Mouse (Mus musculus) liver, adult 2 months (tissue): ENCODE results near the gene Strn3. TPM values are rescaled to one million over a fixed set of nuclear protein-coding genes. Genes with fewer than 3 reads are reported as not detected.
A peak's percentile ranks its signal among the peaks of the same experiment; 100 is the strongest.

ENCODE experiments used
- DNase-seq: peaks from one replicate; pipeline ENCODE4 v3.0.0-alpha.2; 2011; ENCODE audit warnings: low read depth, low spot score; ENCODE audit errors: extremely low read depth
- H3K27ac ChIP-seq: fragments of 200-500 bp; replicated peaks from 2 replicates; pipeline ENCODE4 v1.5.1; 2012; ENCODE audit warnings: low read depth, mild to moderate bottlenecking, control low read depth, inconsistent platforms, low read length; ENCODE audit not compliant: insufficient read depth
- H3K27me3 ChIP-seq: fragments of 200-500 bp; 2 replicates; pipeline ENCODE4 v1.6.1; 2012; ENCODE audit warnings: mild to moderate bottlenecking, moderate library complexity, low read length, inconsistent platforms; ENCODE audit not compliant: control insufficient read depth, insufficient read depth
- H3K36me3 ChIP-seq: fragments of 200-500 bp; 2 replicates; pipeline ENCODE4 v1.6.1; 2012; ENCODE audit warnings: low read length, inconsistent platforms; ENCODE audit not compliant: control insufficient read depth, insufficient read depth
- H3K4me1 ChIP-seq: fragments of 200-500 bp; 2 replicates; pipeline ENCODE4 v1.6.1; 2011; ENCODE audit warnings: low read length; ENCODE audit not compliant: control insufficient read depth, insufficient read depth
- H3K4me3 ChIP-seq: fragments of 200-500 bp; 2 replicates; pipeline ENCODE4 v1.5.1; 2011; ENCODE audit warnings: low read depth, mild to moderate bottlenecking, control low read depth, low read length, moderate library complexity; ENCODE audit not compliant: insufficient read depth
- H3K79me2 ChIP-seq: fragments of 200-500 bp; 2 replicates; pipeline ENCODE4 v1.6.1; 2012; ENCODE audit warnings: inconsistent platforms, mild to moderate bottlenecking, low read length, moderate library complexity; ENCODE audit not compliant: control insufficient read depth, insufficient read depth
- H3K9ac ChIP-seq: fragments of 200-500 bp; 2 replicates; pipeline ENCODE4 v1.6.1; 2012; ENCODE audit warnings: low read depth, mild to moderate bottlenecking, control low read depth, inconsistent platforms, low read length
- CTCF ChIP-seq: fragments of 200-500 bp; IDR thresholded peaks from 2 replicates; pipeline ENCODE4 v1.5.1; 2011; ENCODE audit warnings: low read depth, low read length, control low read depth
- POLR2A ChIP-seq: fragments of 200-500 bp; IDR thresholded peaks from 2 replicates; pipeline ENCODE4 v1.6.1; 2011; ENCODE audit warnings: low read length, control low read depth; ENCODE audit not compliant: insufficient read depth; ENCODE audit errors: extremely low read depth
- WGBS: fragments of 180-500 bp; shearing (Covaris S2); methylation state at CpG from one replicate; pipeline ENCODE4 v1.1.7; 2018; 5-methylcytosine and 5-hydroxymethylcytosine counted together
- polyA plus RNA-seq: library from polyadenylated mRNA; depleted of rRNA; stranded (reverse); fragments of >200 nt; gene quantifications from 2 replicates; pipeline ENCODE4 v1.2.3, GENCODE M21; 2012; rRNA removed
- total RNA-seq: library from RNA; depleted of rRNA; stranded (reverse); fragments of >200 nt; gene quantifications from 2 replicates; pipeline ENCODE4 v1.2.3, GENCODE M21; 2014; rRNA removed

The Strn3 gene
- total RNA-seq (31.2 and 33.7 TPM in 2 replicates), polyA plus RNA-seq (6.8 and 7.3 TPM in 2 replicates)

- Histone ChIP-seq H3K9ac (peak within 1 kb of the TSS; percentile 99), H3K79me2 (peaks cover 14% of the 10 kb centered on the region; the same call in 1 of the 2 replicates), H3K36me3 (no peaks in the 10 kb centered on the region), H3K4me1 (peaks cover 16% of the 10 kb centered on the region), H3K27me3 (no peaks in the 10 kb centered on the region), H3K27ac (peak within 1 kb of the TSS; percentile 99), H3K4me3 (peak within 1 kb of the TSS; percentile 97)
- under 1% methylated on average over 50 of the region's 56 CpGs for WGBS
- peak; percentile 63 for TF ChIP-seq POLR2A
- no peak for TF ChIP-seq CTCF
- DNase-seq: peak; percentile 90
Observed at GRCm38 (mm10) chr12:51691845-51692632, at the start of gene Strn3. Gene Strn3, minus strand, starts transcription at chr12:51691897.

GRCm38 (mm10) chr12:51736807-51737206 lies 45.1 kb upstream of the Strn3 start:
- no peak for TF ChIP-seq CTCF
- TF ChIP-seq POLR2A: no peak
- H3K27me3 ChIP-seq: no peaks in the 10 kb centered on the region
- no peak overlapping the region for H3K9ac ChIP-seq
- no peak for DNase-seq
- no peak overlapping the region for H3K27ac ChIP-seq
- 0 out of 2 replicates have a peak, but pooled peaks cover 1% of the 10 kb centered on the region for H3K36me3 ChIP-seq
- no peaks in the 10 kb centered on the region for H3K79me2 ChIP-seq
- no peaks in the 10 kb centered on the region for H3K4me1 ChIP-seq
- H3K4me3 ChIP-seq: no peak overlapping the region
- WGBS: 35% methylated on average over 1 of the region's 1 CpGs

- no peak for DNase-seq
- H3K27me3 ChIP-seq: no peaks in the 10 kb centered on the region
- H3K27ac ChIP-seq: no peak overlapping the region
- 0 out of 2 replicates have a peak, but pooled peaks cover 1% of the 10 kb centered on the region for H3K36me3 ChIP-seq
- no peak overlapping the region for H3K9ac ChIP-seq
- 76% methylated on average over 3 of the region's 3 CpGs for WGBS
- no peaks in the 10 kb centered on the region for H3K4me1 ChIP-seq
- H3K4me3 ChIP-seq: no peak overlapping the region
- no peak for TF ChIP-seq CTCF
- no peak for TF ChIP-seq POLR2A
- no peaks in the 10 kb centered on the region for H3K79me2 ChIP-seq
Observed at GRCm38 (mm10) chr12:51736381-51736780, 44.7 kb upstream of the Strn3 start.

- Histone ChIP-seq H3K79me2 (no peaks in the 10 kb centered on the region), H3K27ac (no peak overlapping the region), H3K4me1 (no peaks in the 10 kb centered on the region), H3K4me3 (no peak overlapping the region), H3K9ac (no peak overlapping the region), H3K27me3 (no peaks in the 10 kb centered on the region), H3K36me3 (0 out of 2 replicates have a peak, but pooled peaks cover 1% of the 10 kb centered on the region)
- WGBS: 62% methylated on average over 7 of the region's 7 CpGs
- no peak for DNase-seq
- TF ChIP-seq POLR2A: no peak
- TF ChIP-seq CTCF: no peak
Observed at GRCm38 (mm10) chr12:51735840-51736271, 44.2 kb upstream of the Strn3 start.

- H3K27me3 ChIP-seq: no peaks in the 10 kb centered on the region
- no peak overlapping the region for H3K27ac ChIP-seq
- no peaks in the 10 kb centered on the region for H3K36me3 ChIP-seq
- no peaks in the 10 kb centered on the region for H3K79me2 ChIP-seq
- no peak overlapping the region for H3K9ac ChIP-seq
- TF ChIP-seq CTCF (no peak), POLR2A (no peak)
- H3K4me1 ChIP-seq: no peaks in the 10 kb centered on the region
- H3K4me3 ChIP-seq: no peak overlapping the region
- no peak for DNase-seq
- WGBS: 82% methylated on average over 14 of the region's 14 CpGs
Observed at GRCm38 (mm10) chr12:51734605-51735211, 43.0 kb upstream of the Strn3 start.
